Mouse (Mus musculus): ENCODE measurements at regions not wholly inside any gene's neighbourhood (a gene's known extent, or its start where the extent isn't known, plus 50 kb on each side); places are given as distances from the start of the nearest gene placed in this dataset.

DNA sequence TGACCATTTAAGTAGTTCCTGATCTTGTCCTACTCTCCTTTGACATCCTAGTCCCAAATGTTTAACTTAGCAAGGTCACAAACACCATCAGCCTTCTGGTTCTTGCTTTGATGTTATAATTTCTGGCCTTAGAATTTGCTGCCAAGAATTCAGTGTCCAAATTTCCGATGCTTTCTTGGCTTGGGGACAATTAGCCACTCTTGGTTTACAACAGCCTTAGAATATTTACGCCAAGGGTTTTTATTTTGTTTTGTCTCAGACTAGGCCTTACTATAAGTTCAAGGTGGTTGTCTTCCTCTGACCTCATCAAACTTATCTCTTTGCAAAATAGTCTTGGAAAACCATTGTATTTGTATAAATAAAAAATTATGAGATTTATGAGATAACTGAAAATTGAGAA is 322.4 kb downstream of the Tfec start:
- no peak for DNase-seq (ENCODE audit: low spot score in 2 of 2)

- DNase-seq (ENCODE audit: low spot score in 2 of 2) = no peak
Measured at GRCm38 (mm10) chr6:16572828-16573227, 325.4 kb downstream of the Tfec start.

DNA sequence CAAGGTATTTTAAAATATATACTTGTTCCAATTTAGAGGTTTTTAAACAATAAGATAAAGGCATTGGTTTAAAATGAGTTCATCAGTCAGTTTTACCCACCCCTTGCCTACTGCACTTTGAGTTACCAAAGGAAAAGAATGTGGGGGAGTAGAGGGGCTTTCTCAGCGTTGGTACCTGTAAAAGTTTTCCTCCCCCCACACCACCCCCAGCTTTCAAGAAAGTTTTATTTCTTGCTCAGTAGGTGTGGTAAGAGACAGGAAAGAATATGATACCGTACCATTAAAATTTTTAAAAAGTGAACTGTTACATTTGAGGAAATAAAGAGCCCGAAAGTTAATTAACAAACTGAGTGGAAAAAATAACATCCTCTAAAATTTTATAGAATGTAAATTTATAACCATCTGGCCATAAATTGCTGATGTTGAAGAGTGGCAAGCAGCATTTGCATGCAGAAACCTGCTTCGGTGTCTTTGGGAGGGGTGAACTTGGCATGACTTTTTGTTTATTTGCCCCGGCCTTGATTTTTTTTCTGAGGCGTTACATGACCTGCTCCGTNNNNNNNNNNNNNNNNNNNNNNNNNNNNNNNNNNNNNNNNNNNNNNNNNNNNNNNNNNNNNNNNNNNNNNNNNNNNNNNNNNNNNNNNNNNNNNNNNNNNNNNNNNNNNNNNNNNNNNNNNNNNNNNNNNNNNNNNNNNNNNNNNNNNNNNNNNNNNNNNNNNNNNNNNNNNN is 346.1 kb downstream of the Tfec start:
- DNase-seq (ENCODE audit: low spot score in 2 of 2) = peak; percentile 5 to 13

DNA sequence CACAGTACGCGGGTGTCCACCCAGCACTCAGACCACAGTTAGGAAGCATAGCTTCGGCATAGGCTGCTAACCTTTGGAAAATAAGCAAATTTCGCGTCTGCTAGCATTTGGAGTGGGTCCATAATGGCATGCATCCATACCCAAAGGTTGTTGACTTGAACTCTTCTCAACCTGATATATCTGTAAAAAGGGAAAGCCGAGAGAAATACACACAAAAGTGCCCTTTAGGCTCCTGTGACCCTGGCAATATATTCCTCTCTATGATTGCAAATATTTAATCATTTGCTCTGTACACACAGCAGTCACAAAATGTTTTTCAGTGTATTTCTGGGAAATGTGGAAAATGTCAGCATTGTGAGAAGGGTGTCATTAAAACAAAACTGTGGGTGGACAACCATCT is 347.1 kb downstream of the Tfec start:
- DNase-seq (ENCODE audit: low spot score in 2 of 2) = no peak

DNA sequence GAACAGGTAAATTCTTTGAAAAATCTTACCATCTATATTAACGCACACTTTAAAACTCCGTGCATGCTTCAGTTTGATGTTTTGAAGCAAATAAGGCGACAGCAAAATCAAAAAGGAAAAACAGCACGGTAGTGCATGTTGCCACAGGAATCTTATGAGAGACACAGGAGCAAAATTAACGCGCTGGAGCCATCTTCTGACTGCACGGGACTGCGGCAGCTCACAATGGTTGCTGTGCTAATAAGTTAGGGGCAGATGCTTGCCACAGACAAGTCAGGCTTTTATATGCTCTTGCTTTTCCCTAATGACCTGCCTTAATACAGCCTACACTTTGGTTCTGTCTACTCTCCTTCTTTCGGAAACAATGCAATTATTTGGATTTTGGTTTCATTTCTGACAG is 347.8 kb downstream of the Tfec start:
- DNase-seq (ENCODE audit: low spot score in 2 of 2) = no peak

DNA sequence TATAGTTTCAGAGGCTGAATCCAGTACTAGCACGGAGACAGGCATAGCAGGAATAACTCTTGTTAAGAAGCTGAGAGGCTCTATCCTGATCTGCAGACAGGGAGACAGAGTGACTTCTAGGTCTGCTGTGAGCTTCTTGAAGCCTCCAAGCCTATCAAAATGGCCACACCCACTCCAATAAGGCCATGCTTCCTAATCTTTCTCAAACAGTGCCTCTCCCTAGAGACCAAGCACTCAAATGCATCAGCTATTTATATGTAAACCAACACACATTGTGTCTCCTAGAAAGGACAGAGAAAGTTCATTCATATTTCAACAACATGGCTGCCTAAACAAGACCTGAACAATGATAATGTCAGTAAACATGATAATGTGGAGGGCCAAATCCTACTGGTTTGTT is 384.2 kb downstream of the Tfec start:
- DNase-seq (ENCODE audit: low spot score in 2 of 2) = no peak

DNA sequence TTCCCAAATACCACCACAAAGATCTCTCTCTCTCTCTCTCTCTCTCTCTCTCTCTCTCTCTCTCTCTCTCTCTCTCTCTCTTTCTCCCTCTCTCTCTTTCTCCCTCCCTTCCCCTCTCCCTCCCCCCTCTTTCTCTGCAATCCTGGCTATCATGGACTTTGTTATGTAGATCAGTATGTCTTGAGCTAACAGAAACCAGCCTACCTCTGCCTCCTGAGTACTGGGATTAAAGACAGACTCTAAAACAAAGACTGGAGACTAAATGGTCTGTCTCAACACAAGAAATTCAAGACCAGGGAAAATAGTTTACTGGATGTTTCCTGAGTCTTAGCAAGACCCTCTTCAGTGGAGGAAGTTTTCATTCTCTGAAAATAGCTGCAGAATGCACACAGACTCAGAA is 384.7 kb downstream of the Tfec start:
- no peak for DNase-seq (ENCODE audit: low spot score in 2 of 2)

- no peak for DNase-seq (ENCODE audit: low spot score in 2 of 2)
Measured at GRCm38 (mm10) chr6:16503836-16504235, 394.4 kb downstream of the Tfec start.

- no peak for DNase-seq (ENCODE audit: low spot score in 2 of 2)
Measured at GRCm38 (mm10) chr6:16487015-16487630, 411.1 kb downstream of the Tfec start.

GRCm38 (mm10) chr6:16483295-16483694 is 414.9 kb downstream of the Tfec start:
- no peak for DNase-seq (ENCODE audit: low spot score in 2 of 2)

DNA sequence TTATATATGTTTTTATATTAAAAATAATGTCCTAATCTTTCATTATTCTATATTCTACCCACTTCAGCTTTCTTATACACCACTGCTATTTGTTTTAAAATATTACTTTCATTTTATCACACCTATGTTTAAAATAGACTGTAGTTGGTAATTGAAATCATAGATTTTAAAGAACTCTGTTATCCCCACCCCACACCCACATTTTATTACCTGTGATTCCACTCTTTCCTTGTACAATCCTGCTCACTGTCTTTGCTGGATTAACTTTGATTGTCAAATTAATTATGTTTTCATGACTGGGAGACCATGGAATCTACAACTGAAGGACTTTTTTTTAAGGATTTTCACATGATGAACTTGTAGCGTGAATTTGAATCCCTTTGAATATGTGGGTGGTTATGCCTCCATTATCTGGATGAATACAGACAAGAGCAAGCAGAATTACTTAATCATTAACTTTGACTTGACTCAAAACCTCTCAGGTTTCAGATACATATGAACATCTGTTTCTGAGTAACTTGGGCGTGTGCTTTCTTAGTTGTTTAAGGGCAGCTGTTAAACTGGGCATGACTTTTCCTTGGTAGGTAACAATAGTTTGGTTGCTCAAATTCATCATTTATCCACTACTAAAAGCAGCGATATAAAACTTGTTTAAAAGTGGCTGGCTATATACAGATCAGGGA is 429.4 kb downstream of the Tfec start:
- no peak for DNase-seq (ENCODE audit: low spot score in 2 of 2)

GRCm38 (mm10) chr6:16458279-16458678 is 440.0 kb downstream of the Tfec start:
- DNase-seq (ENCODE audit: low spot score in 2 of 2) = no peak
